In genomic region chr11:88188635-88189034, GRCm38 (mm10) we compare ENCODE assay signal across 22 mouse cellular contexts. TPM values are rescaled to one million over a fixed set of nuclear protein-coding genes. Genes with fewer than 3 reads are reported as not detected.
DNase-seq lines count a peak whose midpoint lies in the region; ATAC-seq and TF ChIP-seq lines count a peak whose summit lies in the region.
"Had no signal": no experiment of that assay in that cellular context is flagged by ENCODE, and none has a peak within 500 bp of the region (broad histone marks: within the 10 kb centered on the region; RNA-seq: fewer than 3 reads in every experiment).

No protein-coding gene starts in this region.

- peak; percentile 20 for DNase-seq in gastrocnemius, adult 2 months
- no peak for DNase-seq in gastrocnemius, adult 18-20 months (ENCODE audit: low spot score)
- DNase-seq in limb, embryonic 10.5 days (ENCODE audit: low spot score) = no peak
- DNase-seq: adrenal gland, postnatal 10 days; cerebellum, adult 11 months; cerebellum, adult 8-10 months; cerebellum, postnatal 10 days; forebrain, postnatal 0 days; gastrocnemius, postnatal 10 days; heart, postnatal 14 days had no signal

- intact Hi-C loops in gastrocnemius, adult 2 months (cut with DNase I) = no loop called here

- no peak for ATAC-seq in limb, embryonic 12.5 days (ENCODE audit: insufficient number of reproducible peaks, insufficient read depth, low FRiP score, low TSS enrichment, low read depth)
- ATAC-seq in limb, embryonic 13.5 days (ENCODE audit: low FRiP score, low read depth) = no peak
- no peak for ATAC-seq in stomach, embryonic 16.5 days (ENCODE audit: insufficient read depth, low FRiP score)
- ATAC-seq in cerebellum, adult (ENCODE audit: insufficient number of reproducible peaks, low FRiP score, low TSS enrichment) = no peak
- ATAC-seq: forebrain, embryonic 14.5 days had no signal

- peaks cover 40% of the 10 kb centered on the region for H3K4me1 ChIP-seq in limb, embryonic 12.5 days (replicated peaks)
- peaks cover 45% of the 10 kb centered on the region for H3K4me1 ChIP-seq in limb, embryonic 10.5 days
- H3K4me1 ChIP-seq in limb, embryonic 13.5 days = peaks cover 46% of the 10 kb centered on the region
- H3K4me1 ChIP-seq in stomach, embryonic 16.5 days (ENCODE audit: control insufficient read depth, insufficient read depth, low read length) = peaks cover 28% of the 10 kb centered on the region

- no peaks in the 10 kb centered on the region for H3K9me3 ChIP-seq in limb, embryonic 12.5 days
- H3K9me3 ChIP-seq in limb, embryonic 10.5 days (replicated peaks) = no peaks in the 10 kb centered on the region
- H3K9me3 ChIP-seq in limb, embryonic 13.5 days = no peaks in the 10 kb centered on the region
- H3K9me3 ChIP-seq in stomach, embryonic 16.5 days (replicated peaks; ENCODE audit: control insufficient read depth, low read length) = no peaks in the 10 kb centered on the region
- H3K9me3 ChIP-seq: embryonic facial prominence, embryonic 12.5 days; embryonic facial prominence, embryonic 15.5 days; G1E; heart, embryonic 12.5 days; hindbrain, embryonic 12.5 days; hindbrain, embryonic 15.5 days had no signal

- no peak for TF ChIP-seq CTCF in gastrocnemius, adult 2 months (IDR thresholded peaks at IDR 0.05)

- no peak overlapping the region for H3K4me3 ChIP-seq in gastrocnemius, adult 2 months
- H3K4me3 ChIP-seq in limb, embryonic 12.5 days (replicated peaks) = no peak overlapping the region
- H3K4me3 ChIP-seq in limb, embryonic 10.5 days = no peak overlapping the region
- no peak overlapping the region for H3K4me3 ChIP-seq in limb, embryonic 13.5 days
- no peak overlapping the region for H3K4me3 ChIP-seq in stomach, embryonic 16.5 days (replicated peaks; ENCODE audit: low read length)
- H3K4me3 ChIP-seq: embryonic facial prominence, embryonic 12.5 days; hindbrain, embryonic 12.5 days; hindbrain, embryonic 15.5 days had no signal

- no peak overlapping the region for H3K4me2 ChIP-seq in limb, embryonic 12.5 days
- no peak overlapping the region for H3K4me2 ChIP-seq in limb, embryonic 13.5 days (replicated peaks)
- no peak overlapping the region for H3K4me2 ChIP-seq in stomach, embryonic 16.5 days (ENCODE audit: low read depth, low read length)

- peaks cover 36% of the 10 kb centered on the region for H3K27me3 ChIP-seq in limb, embryonic 12.5 days
- H3K27me3 ChIP-seq in limb, embryonic 10.5 days (ENCODE audit: low read depth, poor library complexity, severe bottlenecking) = peaks cover 41% of the 10 kb centered on the region
- H3K27me3 ChIP-seq in limb, embryonic 13.5 days = peaks cover 32% of the 10 kb centered on the region
- peaks cover 9% of the 10 kb centered on the region; the same call in 1 of the 2 replicates for H3K27me3 ChIP-seq in stomach, embryonic 16.5 days (ENCODE audit: control insufficient read depth, insufficient read depth, low read length)
- H3K27me3 ChIP-seq: Patski had no signal

- 90% methylated on average over 7 of the region's 7 CpGs for WGBS in limb, embryonic 12.5 days
- 79% methylated on average over 7 of the region's 7 CpGs for WGBS in limb, embryonic 10.5 days
- 92% methylated on average over 7 of the region's 7 CpGs for WGBS in limb, embryonic 13.5 days
- 89% methylated on average over 7 of the region's 7 CpGs for WGBS in stomach, embryonic 16.5 days

- H3K9ac ChIP-seq in limb, embryonic 12.5 days (replicated peaks) = 0 out of 2 replicates have a peak overlapping the region, but pooled peaks have one; percentile 6
- 0 out of 2 replicates have a peak overlapping the region, but pooled peaks have one; percentile 13 for H3K9ac ChIP-seq in limb, embryonic 13.5 days
- H3K9ac ChIP-seq in stomach, embryonic 16.5 days (ENCODE audit: low read length) = no peak overlapping the region
- H3K9ac ChIP-seq: embryonic facial prominence, embryonic 12.5 days; embryonic facial prominence, embryonic 15.5 days; forebrain, postnatal 0 days; hindbrain, embryonic 12.5 days; hindbrain, embryonic 15.5 days had no signal

- H3K27ac ChIP-seq in gastrocnemius, adult 2 months = peak overlapping the region; percentile 92
- no peak overlapping the region for H3K27ac ChIP-seq in limb, embryonic 12.5 days
- H3K27ac ChIP-seq in limb, embryonic 10.5 days = no peak overlapping the region
- H3K27ac ChIP-seq in limb, embryonic 13.5 days = no peak overlapping the region
- H3K27ac ChIP-seq in stomach, embryonic 16.5 days (ENCODE audit: low read length) = 0 out of 2 replicates have a peak overlapping the region, but pooled peaks have one; percentile 88

- peaks cover 27% of the 10 kb centered on the region for H3K36me3 ChIP-seq in limb, embryonic 12.5 days
- peaks cover 21% of the 10 kb centered on the region for H3K36me3 ChIP-seq in limb, embryonic 10.5 days
- peaks cover 18% of the 10 kb centered on the region for H3K36me3 ChIP-seq in limb, embryonic 13.5 days
- H3K36me3 ChIP-seq in stomach, embryonic 16.5 days (ENCODE audit: control insufficient read depth, insufficient read depth, low read length) = no peaks in the 10 kb centered on the region

RNA-seq across cellular contexts. Expression of gene Mrps23, which starts 15.6 kb away (rescaled TPM):
- total RNA-seq in gastrocnemius, adult 2 months (2021) = 100 to 1,000 TPM; 122 to 144 TPM
- total RNA-seq in gastrocnemius, adult 18-20 months (2021) = 100 to 1,000 TPM; 147 to 169 TPM
- polyA plus RNA-seq in limb, embryonic 12.5 days (2016; fragmentation: Nextera tagmentation; extraction: Ambion mirVana) = 53.2 and 59.5 TPM in 2 replicates
- 57.9 and 68.1 TPM in 2 replicates for polyA plus RNA-seq in limb, embryonic 10.5 days (2016; fragmentation: Nextera tagmentation; extraction: Ambion mirVana)
- 54.8 and 55.5 TPM in 2 replicates for polyA plus RNA-seq in limb, embryonic 13.5 days (2015; fragmentation: Nextera tagmentation; extraction: Ambion mirVana)
- 50.1 and 57.9 TPM in 2 replicates for polyA plus RNA-seq in stomach, embryonic 16.5 days (2015; fragmentation: Nextera tagmentation; extraction: Ambion mirVana)

Comparison
In these comparisons a context has a peak if more than half of its experiments do, and no peak if none do; other contexts are left out.
1. H3K27ac ChIP-seq: peak in gastrocnemius, adult 2 months (single experiment) and stomach, embryonic 16.5 days (single experiment); none in limb, embryonic 12.5 days (single experiment), limb, embryonic 10.5 days (single experiment) and limb, embryonic 13.5 days (single experiment).